Comparison of ENCODE assay signal across 8 mouse cellular contexts in the genomic region with DNA sequence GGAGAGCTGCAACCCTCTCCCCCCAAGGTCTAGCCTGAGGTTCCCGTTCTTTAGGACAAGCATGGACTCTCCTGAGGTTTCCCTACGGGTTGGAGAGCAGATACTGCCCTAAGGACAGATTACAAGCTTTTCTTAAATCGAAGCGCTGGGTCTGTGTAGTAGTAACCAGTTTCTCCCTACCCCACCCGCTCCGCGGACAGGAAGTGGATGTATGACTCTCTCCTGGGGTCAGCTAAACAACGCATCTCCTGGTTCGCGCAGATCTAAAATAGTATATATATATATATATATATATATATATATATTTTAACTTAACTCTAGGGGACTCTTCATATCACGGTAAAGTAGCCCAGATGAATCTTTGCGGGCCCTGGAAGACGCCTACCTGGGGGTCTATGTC. TPM values are rescaled to one million over a fixed set of nuclear protein-coding genes. Genes with fewer than 3 reads are reported as not detected.
A peak's percentile ranks its signal among the peaks of the same experiment; 100 is the strongest.
DNase-seq lines count a peak whose midpoint lies in the region; ATAC-seq and TF ChIP-seq lines count a peak whose summit lies in the region.

No protein-coding gene starts in this region.

- H3K36me3 ChIP-seq in limb, embryonic 11.5 days (ENCODE audit: control insufficient read depth, insufficient read depth, low read length), result no peaks in the 10 kb centered on the region

- DNase-seq in left cerebral cortex, adult 2 months (ENCODE audit: extremely low spot score in 1 of 2, low spot score in 2 of 2), result no peak
- DNase-seq in left cerebral cortex, postnatal 10 days (ENCODE audit: extremely low spot score in 1 of 2, low spot score in 2 of 2), result no peak
- DNase-seq in limb, embryonic 11.5 days (ENCODE audit: low spot score), result no peak
- no peak for DNase-seq in layer of hippocampus, adult 8-10 months (ENCODE audit: low spot score in 2 of 2)
- DNase-seq in spleen, adult 18-20 months, result no peak
- DNase-seq in yolk sac, embryonic 10.5 days (ENCODE audit: low spot score), result no peak

- ATAC-seq in limb, embryonic 11.5 days (ENCODE audit: insufficient number of reproducible peaks, low FRiP score, low TSS enrichment, low read depth), result peak; percentile 18; the same call in 1 of the 2 replicates

- H3K4me1 ChIP-seq in embryonic fibroblast, embryonic 13.5 days (ENCODE audit: control insufficient read depth, insufficient read depth, low read length), result no peaks in the 10 kb centered on the region
- H3K4me1 ChIP-seq in limb, embryonic 11.5 days (ENCODE audit: control insufficient read depth, insufficient read depth, low read length), result no peaks in the 10 kb centered on the region
- peaks cover 16% of the 10 kb centered on the region; the same call in 1 of the 2 replicates for H3K4me1 ChIP-seq in olfactory bulb, adult 2 months (ENCODE audit: control insufficient read depth, insufficient read depth, low read length)

- H3K9ac ChIP-seq in limb, embryonic 11.5 days (ENCODE audit: low read length), result peak overlapping the region; percentile 66

- intact Hi-C loops in left cerebral cortex, adult 2 months (cut with DNase I), result no loop called here
- intact Hi-C loops in left cerebral cortex, postnatal 10 days (cut with DNase I), result no loop called here

- peak overlapping the region; percentile 87 for H3K4me2 ChIP-seq in limb, embryonic 11.5 days (ENCODE audit: low read depth, severe bottlenecking)

- no peak for TF ChIP-seq CTCF in left cerebral cortex, adult 2 months (IDR thresholded peaks at IDR 0.05)
- no peak for TF ChIP-seq CTCF in embryonic fibroblast, embryonic 13.5 days (IDR thresholded peaks at IDR 0.05; ENCODE audit: borderline replicate concordance, insufficient read depth, low read length)
- no peak for TF ChIP-seq CTCF in olfactory bulb, adult 2 months (IDR thresholded peaks at IDR 0.05; ENCODE audit: insufficient read depth, low read depth, low read length)

- no peaks in the 10 kb centered on the region for H3K27me3 ChIP-seq in limb, embryonic 11.5 days (ENCODE audit: control insufficient read depth, insufficient read depth, low read length)

- no peaks in the 10 kb centered on the region for H3K9me3 ChIP-seq in limb, embryonic 11.5 days (ENCODE audit: control insufficient read depth, low read length)

- 9% methylated on average over 13 of the region's 13 CpGs for WGBS in limb, embryonic 11.5 days
- 14% methylated on average over 13 of the region's 13 CpGs for WGBS in olfactory bulb, adult 2 months

- peak overlapping the region; percentile 70 for H3K4me3 ChIP-seq in left cerebral cortex, adult 2 months
- H3K4me3 ChIP-seq in embryonic fibroblast, embryonic 13.5 days (ENCODE audit: insufficient read depth, low read length), result peak overlapping the region; percentile 54
- H3K4me3 ChIP-seq in limb, embryonic 11.5 days (ENCODE audit: low read depth, low read length), result peak overlapping the region; percentile 56
- H3K4me3 ChIP-seq in olfactory bulb, adult 2 months (ENCODE audit: insufficient read depth, low read depth, low read length), result peak overlapping the region; percentile 57

- TF ChIP-seq POLR2A in embryonic fibroblast, embryonic 13.5 days (IDR thresholded peaks at IDR 0.05; ENCODE audit: low read depth, low read length), result no peak
- TF ChIP-seq POLR2A in olfactory bulb, adult 2 months (IDR thresholded peaks at IDR 0.05; ENCODE audit: insufficient read depth, low read depth, low read length), result no peak

- peak overlapping the region; percentile 36; the same call in 1 of the 2 replicates for H3K27ac ChIP-seq in left cerebral cortex, adult 2 months
- H3K27ac ChIP-seq in embryonic fibroblast, embryonic 13.5 days (ENCODE audit: insufficient read depth, low read length), result no peak overlapping the region
- H3K27ac ChIP-seq in limb, embryonic 11.5 days (replicated peaks; ENCODE audit: low read depth, low read length), result no peak overlapping the region
- no peak overlapping the region for H3K27ac ChIP-seq in olfactory bulb, adult 2 months (ENCODE audit: insufficient read depth, low read depth, low read length)

RNA-seq across cellular contexts. Expression of a gene that starts 0.6 kb away (rescaled TPM):
- total RNA-seq in left cerebral cortex, adult 2 months (2021), result 1 to 10 TPM; 3.8 TPM
- total RNA-seq in left cerebral cortex, postnatal 10 days (2021), result 1 to 10 TPM; 3.3 to 5.4 TPM
- polyA plus RNA-seq in embryonic fibroblast, embryonic 13.5 days (2011; ENCODE audit: insufficient read length, low read depth, missing spikeins), result 12.9 and 21.7 TPM in 2 replicates
- 19.7 and 21.0 TPM in 2 replicates for polyA plus RNA-seq in limb, embryonic 11.5 days (2014; fragmentation: Nextera tagmentation; extraction: Ambion mirVana)
- polyA plus RNA-seq in olfactory bulb, adult 2 months (2012; ENCODE audit: insufficient read depth, insufficient read length, low replicate concordance, missing spikeins), result not detected in 2 replicates
- 1 to 10 TPM; 2.3 to 4.8 (median 4.2) TPM for total RNA-seq in layer of hippocampus, adult 8-10 months (2022)
